Mouse (Mus musculus) left cerebral cortex, postnatal 25 days (tissue): ENCODE measurements around the gene Pof1b. TPM values are rescaled to one million over a fixed set of nuclear protein-coding genes. Genes with fewer than 3 reads are reported as not detected.

Experiments used
- DNase-seq, 2 experiments: peaks; one replicate each; pipeline ENCODE4 v3.0.0; 2022; ENCODE audit warnings: low spot score in 2 of 2, mixed read lengths in 1 of 2
- intact Hi-C: fragments of 180-260 bp; cut with DNase I; formaldehyde crosslinking; loops from one replicate; pipeline ENCODE4 v1.15.1; 2025
- total RNA-seq, 2 experiments: library from RNA; stranded (reverse); gene quantifications; 2 replicates each; pipeline ENCODE4 v1.2.3; 2021

Gene Pof1b
- not detected for total RNA-seq

DNA sequence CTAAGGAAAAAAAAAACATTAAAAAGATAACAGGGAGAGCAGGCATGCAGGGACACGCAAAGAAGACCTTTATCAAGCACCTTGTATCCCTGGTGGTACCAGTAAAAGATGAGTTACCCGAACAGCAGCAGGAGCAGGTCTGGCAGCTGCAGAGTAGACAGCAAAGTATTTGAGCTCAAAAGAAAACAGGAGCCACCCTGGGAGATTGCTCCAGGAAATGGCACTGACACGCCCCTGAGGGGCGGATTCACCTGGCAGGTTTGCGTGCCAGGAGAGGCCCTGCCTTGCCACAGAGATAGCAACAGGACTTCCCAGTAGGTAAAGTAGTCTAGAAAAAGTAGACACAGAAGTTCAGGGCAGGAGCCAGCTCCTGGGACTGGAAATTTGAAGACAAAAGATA is at the start of gene Pof1b:
Pof1b (minus strand) TSS at position 144 of the 400 bp plus-strand sequence.
- intact Hi-C loops, result no loop called here
- DNase-seq, result no peak

GRCm38 (mm10) chrX:112716587-112716986 is 18.1 kb upstream of the Pof1b start:
- intact Hi-C loops, result no loop called here
- DNase-seq, result no peak

DNA sequence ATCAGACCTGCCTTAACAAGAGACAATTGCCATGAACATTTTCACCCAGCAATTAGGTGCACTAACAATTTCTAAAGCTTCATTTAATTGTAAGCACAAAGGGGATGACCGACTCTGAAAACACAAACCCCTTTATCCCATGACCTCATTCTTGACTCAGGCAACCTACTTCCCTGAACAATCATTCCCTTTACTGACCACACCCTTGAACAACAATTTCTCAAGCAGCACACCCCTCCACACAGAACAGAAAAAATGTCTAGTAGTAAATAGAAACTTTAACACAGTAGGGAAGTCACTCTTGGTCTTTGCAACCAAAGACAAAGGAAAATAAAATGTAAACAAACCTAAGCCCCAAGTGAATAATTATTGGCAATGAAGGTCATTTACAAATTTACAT is 4.1 kb downstream of the Pof1b start:
- intact Hi-C loops, result no loop called here
- DNase-seq, result no peak

GRCm38 (mm10) chrX:112680605-112681004 is 17.8 kb downstream of the Pof1b start:
- DNase-seq, result no peak
- intact Hi-C loops, result no loop called here

DNA sequence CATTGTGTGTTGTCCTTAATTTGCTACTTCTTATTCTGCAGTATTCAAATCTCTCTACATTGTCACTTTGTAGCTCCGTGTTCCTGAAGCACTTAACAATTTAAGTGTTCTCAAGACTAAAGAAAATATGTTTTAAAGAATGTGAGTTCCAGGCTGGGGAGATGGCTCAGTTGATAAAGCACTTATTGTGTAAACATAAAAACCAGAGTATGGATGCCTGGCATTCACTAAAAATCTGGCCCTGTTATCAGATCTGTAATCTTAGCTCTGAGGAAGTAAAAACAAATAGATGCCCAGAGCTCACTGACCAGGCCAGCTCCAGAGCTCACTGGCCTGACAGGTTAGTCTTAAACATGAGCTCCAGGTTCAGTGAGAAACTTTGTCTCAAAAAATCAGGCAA is 22.9 kb downstream of the Pof1b start:
- intact Hi-C loops, result no loop called here
- no peak for DNase-seq

DNA sequence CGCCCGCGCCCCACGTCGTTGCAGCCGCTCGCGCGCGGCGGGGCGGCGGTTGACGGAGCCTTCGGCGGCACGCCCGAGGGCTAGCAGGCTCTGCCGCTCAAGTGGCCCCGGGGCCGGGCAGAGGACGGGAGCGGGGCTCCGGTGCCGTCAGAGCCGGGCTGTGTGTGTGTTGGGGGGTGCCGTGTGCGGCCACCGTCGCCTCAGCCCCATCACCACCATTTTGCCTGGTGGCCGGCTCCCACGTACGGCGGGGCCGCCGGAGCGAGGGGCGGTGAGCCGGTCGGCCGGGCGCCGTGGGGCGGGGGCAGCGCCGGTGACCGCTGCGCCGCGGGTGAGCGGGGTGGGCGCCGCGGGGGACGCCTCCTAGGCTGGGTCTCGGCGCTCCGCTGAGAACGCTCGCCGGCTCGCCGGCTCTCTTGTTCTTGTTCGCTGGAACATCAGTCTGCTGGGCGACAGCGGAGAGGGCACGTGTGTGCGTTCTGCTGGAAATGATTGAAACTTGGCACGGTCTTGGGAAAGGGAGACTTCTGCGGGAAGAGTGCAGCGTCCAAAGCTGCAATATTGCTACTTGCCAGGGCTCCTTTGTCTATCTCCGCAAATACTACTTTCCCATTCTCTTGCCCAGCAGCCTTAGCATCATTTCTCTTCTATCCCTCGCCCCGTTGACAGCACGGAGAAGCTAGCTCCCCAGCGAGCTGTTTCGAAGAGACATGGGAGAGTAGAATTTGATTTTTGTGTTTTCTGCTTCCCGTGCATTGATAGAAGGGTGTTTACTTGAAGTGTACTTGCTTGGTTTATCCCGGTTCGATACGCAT is 96.9 kb downstream of the Pof1b start:
- intact Hi-C loops, result no loop called here
- peak; percentile 18 to 32 for DNase-seq

DNA sequence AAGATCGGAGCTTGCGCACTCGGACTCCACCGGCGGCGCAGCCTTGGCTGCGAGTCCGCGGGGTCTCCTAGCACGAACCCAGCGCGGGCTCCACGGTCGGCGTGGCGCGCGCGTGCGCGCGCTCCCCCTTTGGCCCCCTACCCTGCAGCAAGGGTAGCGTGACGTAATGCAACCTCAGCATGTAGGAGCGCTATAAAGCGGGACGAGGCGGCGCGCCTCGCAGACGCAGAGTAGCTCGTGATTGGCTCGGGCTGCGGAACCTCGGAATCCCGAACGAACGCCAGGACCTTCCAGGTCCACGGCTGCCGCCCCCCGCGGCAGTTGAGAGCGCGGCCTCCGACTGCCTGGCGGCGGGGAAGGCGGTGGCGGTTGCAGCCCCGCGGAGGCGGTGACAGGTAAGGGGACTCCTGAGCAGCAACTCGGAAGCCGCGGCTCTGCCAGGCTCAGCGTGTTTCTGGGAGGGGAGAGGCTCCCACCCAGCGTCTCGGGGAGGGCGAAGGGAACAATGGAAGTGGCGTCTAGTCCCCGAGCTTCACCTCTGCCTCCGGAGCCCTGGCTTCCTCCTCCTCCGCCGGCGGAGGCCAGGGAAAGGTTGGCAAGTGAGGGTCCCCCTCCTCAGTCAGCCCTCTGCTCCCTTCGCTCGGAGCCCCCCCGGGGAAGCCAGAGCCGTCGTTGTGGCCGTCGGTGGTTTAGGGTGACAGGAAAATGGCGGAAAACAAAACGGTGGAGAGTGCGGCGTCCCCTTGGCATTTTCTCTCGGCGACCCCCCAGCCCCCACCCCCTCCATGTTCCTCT is 97.7 kb downstream of the Pof1b start, which contains the start of gene Zfp711:
Zfp711 (plus strand) TSS at position 16 of the 795 bp plus-strand sequence.
- DNase-seq, result peak; percentile 66 to 69
- intact Hi-C loops, result no loop called here

Other genes with a start within 250 kb of the Pof1b start
- not detected for gene 2010106E10Rik, start 203.4 kb downstream of the Pof1b start, total RNA-seq
- gene Zfp711, start 98.1 kb downstream of the Pof1b start, total RNA-seq, result 10 to 100 TPM; 10.9 to 12.3 TPM